Mouse (Mus musculus): ENCODE data around the gene Opn3. TPM values are rescaled to one million over a fixed set of nuclear protein-coding genes. Genes with fewer than 3 reads are reported as not detected.

The Opn3 gene
- polyA plus RNA-seq (2017; shearing (Covaris generic)), result 0.93 TPM

GRCm38 (mm10) chr1:175692246-175692996 lies at the start of gene Opn3, which contains the start of gene Chml:
Opn3 (minus strand) TSS chr1:175692776.
Chml (minus strand) TSS chr1:175692901.

GRCm38 (mm10) chr1:175698293-175698692 lies 5.7 kb upstream of the Opn3 start, which contains the start of gene Wdr64:
Wdr64 (plus strand) TSS chr1:175698593.

GRCm38 (mm10) chr1:175625257-175625879 lies 67.2 kb downstream of the Opn3 start, which contains the start of gene Fh1:
Fh1 (minus strand) TSS chr1:175625635.

DNA sequence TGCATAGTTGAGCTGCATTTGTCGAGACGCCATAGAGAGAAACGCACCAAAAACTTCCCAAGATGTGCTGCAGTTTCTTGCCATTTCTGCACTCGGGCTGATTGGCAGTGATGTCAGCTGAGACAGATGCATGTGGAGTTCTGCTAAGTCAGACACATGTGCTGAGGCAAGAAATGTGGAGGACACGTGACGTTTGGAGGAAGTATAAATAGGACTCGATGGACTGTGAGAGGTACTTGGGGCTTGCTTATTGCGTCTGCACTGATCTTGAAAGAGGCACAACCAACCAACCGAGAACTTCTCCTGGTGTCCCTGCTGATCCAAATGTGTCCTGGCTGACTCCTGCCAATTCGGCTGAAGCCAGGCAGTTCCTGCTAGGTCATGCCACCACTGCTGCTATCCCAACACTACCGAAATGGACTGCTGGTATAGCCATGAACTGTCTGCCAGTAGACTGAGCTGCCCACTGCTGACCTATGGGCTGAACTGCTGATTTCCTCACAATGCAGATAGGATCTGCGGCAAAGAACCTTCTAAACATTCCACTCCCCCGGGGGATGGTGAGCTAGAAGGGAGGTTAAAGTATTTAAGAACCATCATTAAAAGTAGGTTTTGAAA lies 72.7 kb downstream of the Opn3 start, which contains the start of gene Kmo:
TSS of gene Kmo (plus strand) at position 568 of the 618 bp plus-strand sequence.

Other genes starting within 250 kb of the Opn3 start
- gene Rgs7, start 200.3 kb downstream of the Opn3 start, polyA plus RNA-seq (2017; shearing (Covaris generic)), result not detected
- gene Kmo, start 72.4 kb downstream of the Opn3 start, polyA plus RNA-seq (2017; shearing (Covaris generic)), result 0.51 TPM
- gene Fh1, start 67.1 kb downstream of the Opn3 start, polyA plus RNA-seq (2017; shearing (Covaris generic)), result 54.8 TPM
- 0.62 TPM for gene Chml, start 125 bp upstream of the Opn3 start, polyA plus RNA-seq (2017; shearing (Covaris generic))
- not detected for gene Wdr64, start 5.8 kb upstream of the Opn3 start, polyA plus RNA-seq (2017; shearing (Covaris generic))
- gene Exo1, start 187.8 kb upstream of the Opn3 start, polyA plus RNA-seq (2017; shearing (Covaris generic)), result 3.5 TPM
- not detected for gene Gm38100, start 227.6 kb upstream of the Opn3 start, polyA plus RNA-seq (2017; shearing (Covaris generic))